Mouse (Mus musculus): Measurements from ENCODE around the gene Bnip3. TPM values are rescaled to one million over a fixed set of nuclear protein-coding genes. Genes with fewer than 3 reads are reported as not detected.

Bnip3 gene
- polyA plus RNA-seq, 1 experiment from 2014 or later = 186 TPM

DNA sequence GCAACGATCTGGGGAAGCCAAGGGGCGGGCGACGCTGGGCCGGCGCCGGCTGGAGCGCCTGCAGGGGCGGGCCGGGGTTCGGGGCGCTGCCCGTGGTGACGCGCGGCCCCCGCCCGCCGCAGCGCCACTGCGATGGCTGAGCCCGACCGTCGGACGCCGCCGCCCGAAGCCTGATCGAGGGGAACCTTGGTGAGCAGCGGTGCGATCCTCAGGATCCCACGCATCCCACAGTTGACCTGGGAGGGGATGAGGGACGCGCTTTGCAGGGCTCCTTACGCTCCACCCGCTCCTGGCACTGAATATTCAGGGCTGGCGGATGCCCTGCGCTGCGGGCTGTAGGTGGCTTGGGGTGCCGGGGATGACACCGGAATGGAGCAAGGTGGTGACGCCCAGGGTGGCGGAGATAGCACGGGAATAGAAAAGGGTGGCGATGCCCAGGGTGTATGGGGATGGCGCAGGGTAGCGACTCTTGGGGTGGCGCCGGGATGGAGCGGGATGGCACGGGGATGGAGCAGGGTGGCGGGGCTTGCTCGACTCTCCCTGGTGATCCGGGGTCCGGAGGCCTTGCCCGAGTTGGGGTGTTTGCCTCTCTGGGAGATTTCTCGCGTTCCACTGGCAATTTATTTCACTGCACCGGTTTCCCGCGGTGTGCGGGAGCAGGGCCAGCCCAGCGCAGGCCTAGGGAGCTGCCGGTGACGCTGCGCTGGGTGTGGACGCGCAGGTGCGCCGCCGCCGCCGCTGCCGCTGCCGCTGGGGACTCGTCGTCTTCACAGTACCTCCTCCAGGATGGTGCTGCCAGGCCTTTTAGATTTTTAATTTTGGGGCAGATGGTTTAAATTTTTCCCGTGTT lies 31.5 kb upstream of the Bnip3 start, which contains the start of gene Jakmip3:
Gene Jakmip3, plus strand, starts transcription at position 119 of the 850 bp plus-strand sequence.
- H3K4me1 ChIP-seq (ENCODE audit: control insufficient read depth, low read depth, low read length) = no peaks in the 10 kb centered on the region
- ATAC-seq (ENCODE audit: low read depth) = no peak
- no peak within 1 kb of the TSS for H3K27ac ChIP-seq (ENCODE audit: low read length)
- H3K4me3 ChIP-seq (ENCODE audit: low read depth, low read length) = peak within 1 kb of the TSS; percentile 22
- H3K9ac ChIP-seq (ENCODE audit: low read depth, low read length) = no peak within 1 kb of the TSS
- peak within 1 kb of the TSS; percentile 17 for H3K4me2 ChIP-seq (ENCODE audit: low read depth, low read length)
- no peaks in the 10 kb centered on the region for H3K9me3 ChIP-seq (replicated peaks; ENCODE audit: control insufficient read depth, low read length)
- no peaks in the 10 kb centered on the region for H3K36me3 ChIP-seq (ENCODE audit: control insufficient read depth, insufficient read depth)
- H3K27me3 ChIP-seq (ENCODE audit: control insufficient read depth, insufficient read depth, low read depth, low read length) = peaks cover 53% of the 10 kb centered on the region
- WGBS (ENCODE audit: insufficient replicate concordance) = 2% methylated on average over 78 of the region's 78 CpGs

DNA sequence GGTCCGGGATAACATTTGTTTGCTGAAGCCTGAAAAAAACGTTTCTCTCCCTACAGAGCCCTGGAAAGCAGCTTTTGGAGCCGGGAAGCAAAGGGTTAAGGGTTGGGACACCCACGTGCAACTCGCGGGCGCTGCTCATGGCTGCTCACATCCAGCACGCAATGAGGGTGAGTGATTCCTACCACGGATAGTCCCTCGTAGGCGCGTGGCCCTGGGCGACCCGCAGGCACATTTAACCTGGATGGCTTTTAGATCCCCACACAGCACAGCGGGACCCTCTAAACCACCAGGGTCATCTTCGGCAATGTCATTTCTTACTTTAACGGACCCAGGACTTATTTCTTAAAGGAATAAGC lies 30.9 kb upstream of the Bnip3 start:
- H3K36me3 ChIP-seq (ENCODE audit: control insufficient read depth, insufficient read depth) = no peaks in the 10 kb centered on the region
- no peak for ATAC-seq (ENCODE audit: low read depth)
- 2% methylated on average over 17 of the region's 17 CpGs for WGBS (ENCODE audit: insufficient replicate concordance)
- H3K4me3 ChIP-seq (ENCODE audit: low read depth, low read length) = peak overlapping the region; percentile 22
- H3K27ac ChIP-seq (ENCODE audit: low read length) = no peak overlapping the region
- no peaks in the 10 kb centered on the region for H3K4me1 ChIP-seq (ENCODE audit: control insufficient read depth, low read depth, low read length)
- H3K9me3 ChIP-seq (replicated peaks; ENCODE audit: control insufficient read depth, low read length) = no peaks in the 10 kb centered on the region
- H3K27me3 ChIP-seq (ENCODE audit: control insufficient read depth, insufficient read depth, low read depth, low read length) = peaks cover 51% of the 10 kb centered on the region
- H3K4me2 ChIP-seq (ENCODE audit: low read depth, low read length) = peak overlapping the region; percentile 17
- H3K9ac ChIP-seq (ENCODE audit: low read depth, low read length) = no peak overlapping the region

- H3K36me3 ChIP-seq (ENCODE audit: control insufficient read depth, insufficient read depth) = no peaks in the 10 kb centered on the region
- no peaks in the 10 kb centered on the region for H3K9me3 ChIP-seq (replicated peaks; ENCODE audit: control insufficient read depth, low read length)
- peaks cover 47% of the 10 kb centered on the region for H3K27me3 ChIP-seq (ENCODE audit: control insufficient read depth, insufficient read depth, low read depth, low read length)
- ATAC-seq (ENCODE audit: low read depth) = no peak
- no peak overlapping the region for H3K4me2 ChIP-seq (ENCODE audit: low read depth, low read length)
- no peaks in the 10 kb centered on the region for H3K4me1 ChIP-seq (ENCODE audit: control insufficient read depth, low read depth, low read length)
- no peak overlapping the region for H3K27ac ChIP-seq (ENCODE audit: low read length)
- no peak overlapping the region for H3K9ac ChIP-seq (ENCODE audit: low read depth, low read length)
- 73% methylated on average over 7 of the region's 7 CpGs for WGBS (ENCODE audit: insufficient replicate concordance)
- H3K4me3 ChIP-seq (ENCODE audit: low read depth, low read length) = no peak overlapping the region
These were observed 29.7 kb upstream of the Bnip3 start for GRCm38 (mm10) chr7:138938991-138939390.

DNA sequence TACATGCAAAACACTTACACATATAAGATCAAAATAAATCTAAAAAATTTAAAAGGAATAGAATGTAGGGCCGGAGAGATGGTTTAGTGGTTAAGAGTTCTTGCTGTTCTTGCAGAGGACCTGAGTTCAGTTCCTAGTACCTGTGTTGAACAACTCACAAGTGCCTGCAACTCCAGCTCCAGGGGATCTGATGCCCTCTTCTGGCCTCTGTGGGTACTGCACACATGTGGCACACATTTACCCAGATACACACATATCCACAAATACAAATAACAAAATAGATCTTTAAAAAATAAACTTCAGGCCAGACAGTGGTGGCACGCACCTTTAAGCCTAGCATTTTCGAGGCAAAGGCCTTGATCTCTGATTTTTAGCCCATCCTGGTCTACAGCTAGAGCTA lies 25.2 kb upstream of the Bnip3 start:
- WGBS (ENCODE audit: insufficient replicate concordance) = 70% methylated on average over 3 of the region's 3 CpGs
- ATAC-seq (ENCODE audit: low read depth) = no peak
- H3K36me3 ChIP-seq (ENCODE audit: control insufficient read depth, insufficient read depth) = no peaks in the 10 kb centered on the region

DNA sequence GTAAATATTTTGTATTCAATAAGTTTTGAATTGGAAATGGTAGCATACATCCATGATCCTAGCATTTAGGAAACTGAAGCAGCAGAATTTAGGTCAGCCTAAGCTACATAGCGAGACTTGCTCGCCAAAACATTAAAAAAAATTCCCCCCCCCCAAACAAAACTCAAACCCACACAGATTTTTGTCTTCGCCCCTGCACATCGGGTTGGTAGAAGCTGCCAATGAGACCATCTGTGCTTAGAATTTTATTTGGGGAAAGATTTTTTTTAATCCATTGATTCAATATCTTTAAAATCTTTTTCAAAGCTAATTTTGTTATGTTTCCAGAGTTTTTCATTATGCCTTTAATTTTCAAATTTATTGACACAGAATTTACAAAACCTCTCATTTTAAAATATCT lies 19.1 kb upstream of the Bnip3 start:
- Histone ChIP-seq H3K9ac (ENCODE audit: low read depth, low read length) (no peak overlapping the region), H3K4me3 (ENCODE audit: low read depth, low read length) (no peak overlapping the region), H3K9me3 (replicated peaks; ENCODE audit: control insufficient read depth, low read length) (no peaks in the 10 kb centered on the region), H3K27ac (ENCODE audit: low read length) (no peak overlapping the region), H3K4me1 (ENCODE audit: control insufficient read depth, low read depth, low read length) (no peaks in the 10 kb centered on the region), H3K4me2 (ENCODE audit: low read depth, low read length) (no peak overlapping the region), H3K36me3 (ENCODE audit: control insufficient read depth, insufficient read depth) (no peaks in the 10 kb centered on the region), H3K27me3 (ENCODE audit: control insufficient read depth, insufficient read depth, low read depth, low read length) (no peaks in the 10 kb centered on the region; the same call in 1 of the 2 replicates)
- ATAC-seq (ENCODE audit: low read depth) = no peak
- WGBS (ENCODE audit: insufficient replicate concordance) = 81% methylated on average over 4 of the region's 4 CpGs

More for the DNA sequence above, 25.2 kb upstream of the Bnip3 start:
- Histone ChIP-seq H3K27ac (ENCODE audit: low read length) (no peak overlapping the region), H3K4me1 (ENCODE audit: control insufficient read depth, low read depth, low read length) (no peaks in the 10 kb centered on the region), H3K4me3 (ENCODE audit: low read depth, low read length) (no peak overlapping the region), H3K4me2 (ENCODE audit: low read depth, low read length) (no peak overlapping the region), H3K27me3 (ENCODE audit: control insufficient read depth, insufficient read depth, low read depth, low read length) (peaks cover 8% of the 10 kb centered on the region), H3K9me3 (replicated peaks; ENCODE audit: control insufficient read depth, low read length) (no peaks in the 10 kb centered on the region), H3K9ac (ENCODE audit: low read depth, low read length) (no peak overlapping the region)

- H3K27me3 ChIP-seq (ENCODE audit: control insufficient read depth, insufficient read depth, low read depth, low read length) = no peaks in the 10 kb centered on the region
- no peak for ATAC-seq (ENCODE audit: low read depth)
These were observed 14.6 kb upstream of the Bnip3 start for GRCm38 (mm10) chr7:138923756-138924425.

DNA sequence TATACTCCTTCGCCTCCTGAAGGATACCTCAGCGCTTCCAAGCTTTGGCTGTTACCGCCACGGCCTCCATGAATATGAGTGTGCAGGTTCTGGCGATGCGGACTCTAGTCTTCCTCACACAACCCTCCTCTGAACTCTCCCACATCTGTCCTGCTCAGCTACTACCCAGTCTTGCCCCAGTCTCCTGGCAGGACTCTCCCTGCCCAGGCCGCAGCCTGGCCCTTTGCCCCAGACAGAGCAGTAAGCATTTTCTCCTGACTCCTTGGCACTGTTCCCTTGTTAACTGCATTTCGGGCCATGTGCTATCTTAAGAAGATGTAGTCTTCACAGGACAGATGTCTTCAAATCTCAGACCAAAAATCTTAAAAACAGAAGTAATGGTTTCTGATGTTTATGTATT lies 12.3 kb upstream of the Bnip3 start:
- Histone ChIP-seq H3K4me2 (ENCODE audit: low read depth, low read length) (no peak overlapping the region), H3K27me3 (ENCODE audit: control insufficient read depth, insufficient read depth, low read depth, low read length) (no peaks in the 10 kb centered on the region), H3K4me3 (ENCODE audit: low read depth, low read length) (no peak overlapping the region), H3K9me3 (replicated peaks; ENCODE audit: control insufficient read depth, low read length) (no peaks in the 10 kb centered on the region), H3K27ac (ENCODE audit: low read length) (no peak overlapping the region), H3K36me3 (ENCODE audit: control insufficient read depth, insufficient read depth) (no peaks in the 10 kb centered on the region), H3K9ac (ENCODE audit: low read depth, low read length) (no peak overlapping the region), H3K4me1 (ENCODE audit: control insufficient read depth, low read depth, low read length) (peaks cover 10% of the 10 kb centered on the region)
- WGBS (ENCODE audit: insufficient replicate concordance) = 76% methylated on average over 8 of the region's 8 CpGs
- no peak for ATAC-seq (ENCODE audit: low read depth)

More at GRCm38 (mm10) chr7:138923756-138924425, 14.6 kb upstream of the Bnip3 start:
- Histone ChIP-seq H3K4me3 (ENCODE audit: low read depth, low read length) (no peak overlapping the region), H3K4me1 (ENCODE audit: control insufficient read depth, low read depth, low read length) (peaks cover 9% of the 10 kb centered on the region), H3K9me3 (replicated peaks; ENCODE audit: control insufficient read depth, low read length) (no peaks in the 10 kb centered on the region), H3K9ac (ENCODE audit: low read depth, low read length) (no peak overlapping the region), H3K27ac (ENCODE audit: low read length) (no peak overlapping the region), H3K4me2 (ENCODE audit: low read depth, low read length) (no peak overlapping the region), H3K36me3 (ENCODE audit: control insufficient read depth, insufficient read depth) (no peaks in the 10 kb centered on the region)
- 8% methylated on average over 3 of the region's 3 CpGs for WGBS (ENCODE audit: insufficient replicate concordance)

GRCm38 (mm10) chr7:138919156-138919944 lies 10.0 kb upstream of the Bnip3 start:
- H3K4me1 ChIP-seq (ENCODE audit: control insufficient read depth, low read depth, low read length) = peaks cover 10% of the 10 kb centered on the region
- peak overlapping the region; percentile 65 for H3K4me2 ChIP-seq (ENCODE audit: low read depth, low read length)
- 2% methylated on average over 26 of the region's 26 CpGs for WGBS (ENCODE audit: insufficient replicate concordance)
- peak overlapping the region; percentile 50 for H3K4me3 ChIP-seq (ENCODE audit: low read depth, low read length)
- no peaks in the 10 kb centered on the region for H3K36me3 ChIP-seq (ENCODE audit: control insufficient read depth, insufficient read depth)
- peak overlapping the region; percentile 91 for H3K27ac ChIP-seq (ENCODE audit: low read length)
- peak overlapping the region; percentile 55 for H3K9ac ChIP-seq (ENCODE audit: low read depth, low read length)
- H3K9me3 ChIP-seq (replicated peaks; ENCODE audit: control insufficient read depth, low read length) = no peaks in the 10 kb centered on the region
- H3K27me3 ChIP-seq (ENCODE audit: control insufficient read depth, insufficient read depth, low read depth, low read length) = no peaks in the 10 kb centered on the region
- peak; percentile 87 for ATAC-seq (ENCODE audit: low read depth)
